Mouse (Mus musculus): ENCODE measurements around the gene Gm8882. TPM values are rescaled to one million over a fixed set of nuclear protein-coding genes. Genes with fewer than 3 reads are reported as not detected.
"Not testable (repeated sequence)": the region's sequence is repeated elsewhere in the genome, so short reads cannot be mapped to it uniquely, and the experiment has no call there.

The Gm8882 gene
- polyA plus RNA-seq (2014; fragmentation: Nextera tagmentation; extraction: Ambion mirVana) = not detected in 2 replicates

DNA sequence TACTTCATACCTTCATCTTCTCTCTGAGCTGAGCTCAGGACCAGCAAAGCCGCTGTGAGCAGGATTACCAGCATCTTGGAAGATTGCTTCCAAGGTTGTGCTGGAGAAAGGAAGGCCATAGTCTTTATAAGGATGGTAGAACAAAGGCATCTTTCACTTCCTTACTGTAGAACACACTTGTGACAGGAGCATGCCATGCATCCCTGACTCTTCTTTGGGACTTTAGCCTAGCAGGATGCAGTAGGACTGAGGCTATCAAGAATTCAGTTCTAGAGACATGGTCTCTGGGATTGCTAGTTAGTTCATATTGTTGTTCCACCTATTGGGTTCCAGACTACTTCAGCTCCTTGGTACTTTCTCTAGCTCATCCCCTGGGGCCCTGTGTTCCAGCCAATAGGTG lies at the start of gene Gm8882:
Gm8882 (minus strand) TSS at position 101 of the 400 bp plus-strand sequence.
- H3K4me1 ChIP-seq (ENCODE audit: control insufficient read depth, insufficient read depth, low read length); H3K27me3 ChIP-seq (ENCODE audit: control insufficient read depth, insufficient read depth, low read length); H3K36me3 ChIP-seq (ENCODE audit: control insufficient read depth, insufficient read depth, low read length); H3K4me2 ChIP-seq (ENCODE audit: low read length); ATAC-seq (ENCODE audit: low FRiP score, low TSS enrichment); H3K9me3 ChIP-seq (ENCODE audit: control insufficient read depth, low read length); H3K9ac ChIP-seq (replicated peaks; ENCODE audit: low read length); DNase-seq; H3K27ac ChIP-seq (replicated peaks; ENCODE audit: low read depth, low read length); H3K4me3 ChIP-seq (replicated peaks; ENCODE audit: low read depth, low read length): not testable (repeated sequence)
- WGBS = 73% methylated on average over 1 of the region's 1 CpGs

DNA sequence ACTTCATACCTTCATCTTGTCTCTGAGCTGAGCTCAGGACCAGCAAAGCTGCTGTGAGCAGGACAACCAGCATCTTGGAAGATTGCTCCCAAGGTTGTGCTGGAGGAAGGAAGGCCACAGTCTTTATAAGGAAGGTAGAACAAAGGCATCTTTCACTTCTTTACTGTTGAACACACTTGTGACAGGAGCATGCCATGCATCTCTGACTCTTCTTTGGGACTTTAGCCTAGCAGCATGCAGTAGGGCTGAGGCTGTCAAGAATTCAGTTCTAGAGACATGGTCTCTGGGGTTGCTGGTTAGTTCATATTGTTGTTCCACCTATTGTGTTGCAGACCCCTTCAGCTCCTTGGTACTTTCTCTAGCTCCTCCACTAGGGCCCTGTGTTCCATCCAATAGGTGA lies 49.3 kb downstream of the Gm8882 start, which contains the start of gene Prpmp5:
Prpmp5 (minus strand) TSS at position 101 of the 400 bp plus-strand sequence.
- not testable (repeated sequence) for H3K4me1 ChIP-seq (ENCODE audit: control insufficient read depth, insufficient read depth, low read length); H3K27ac ChIP-seq (replicated peaks; ENCODE audit: low read depth, low read length); DNase-seq; H3K9ac ChIP-seq (replicated peaks; ENCODE audit: low read length); H3K27me3 ChIP-seq (ENCODE audit: control insufficient read depth, insufficient read depth, low read length); H3K4me2 ChIP-seq (ENCODE audit: low read length); H3K9me3 ChIP-seq (ENCODE audit: control insufficient read depth, low read length); H3K4me3 ChIP-seq (replicated peaks; ENCODE audit: low read depth, low read length); ATAC-seq (ENCODE audit: low FRiP score, low TSS enrichment); H3K36me3 ChIP-seq (ENCODE audit: control insufficient read depth, insufficient read depth, low read length)

Other genes with a start within 250 kb of the Gm8882 start
- gene Prb1, start 153.6 kb downstream of the Gm8882 start, polyA plus RNA-seq (2014; fragmentation: Nextera tagmentation; extraction: Ambion mirVana) = not detected in 2 replicates
- not detected in 2 replicates for gene Prpmp5, start 49.4 kb downstream of the Gm8882 start, polyA plus RNA-seq (2014; fragmentation: Nextera tagmentation; extraction: Ambion mirVana)
- gene Prh1, start 205.7 kb upstream of the Gm8882 start, polyA plus RNA-seq (2014; fragmentation: Nextera tagmentation; extraction: Ambion mirVana) = not detected in 2 replicates
- not detected in 2 replicates for gene Prp2, start 231.8 kb upstream of the Gm8882 start, polyA plus RNA-seq (2014; fragmentation: Nextera tagmentation; extraction: Ambion mirVana)

All from midbrain, embryonic 14.5 days (tissue).